Mouse (Mus musculus) neural tube, postnatal 0 days (tissue): ENCODE measurements around the gene Krtap9-5. TPM values are rescaled to one million over a fixed set of nuclear protein-coding genes. Genes with fewer than 3 reads are reported as not detected.

Experiments used
- polyA plus RNA-seq: library from polyadenylated mRNA; unstranded; fragments of >200 nt; fragmentation: Nextera tagmentation; extraction: Ambion mirVana; gene quantifications from 2 replicates; pipeline ENCODE4 v1.2.1, GENCODE M21; 2015

Krtap9-5 gene
- not detected in 2 replicates for polyA plus RNA-seq

DNA sequence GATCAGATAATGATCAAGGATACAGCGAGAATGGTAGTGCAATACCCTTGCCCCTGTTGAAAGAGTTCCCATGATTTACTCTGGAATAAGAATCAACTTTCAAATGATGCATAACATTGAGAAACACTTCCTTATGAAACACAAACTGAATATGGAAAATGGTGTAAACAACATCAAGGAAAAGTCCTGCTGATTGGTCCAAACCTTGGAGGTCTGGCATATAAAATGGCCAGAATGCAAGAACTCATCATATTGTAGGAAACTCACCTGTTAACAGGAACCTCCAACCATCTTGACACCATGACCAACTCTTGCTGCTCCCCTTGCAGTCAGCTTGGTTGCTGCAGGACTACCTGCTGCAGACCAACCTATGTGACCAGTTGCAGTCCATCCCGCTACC is at the start of gene Krtap9-5:
Gene Krtap9-5 (plus strand): TSS at position 301 of the 400 bp plus-strand sequence.

DNA sequence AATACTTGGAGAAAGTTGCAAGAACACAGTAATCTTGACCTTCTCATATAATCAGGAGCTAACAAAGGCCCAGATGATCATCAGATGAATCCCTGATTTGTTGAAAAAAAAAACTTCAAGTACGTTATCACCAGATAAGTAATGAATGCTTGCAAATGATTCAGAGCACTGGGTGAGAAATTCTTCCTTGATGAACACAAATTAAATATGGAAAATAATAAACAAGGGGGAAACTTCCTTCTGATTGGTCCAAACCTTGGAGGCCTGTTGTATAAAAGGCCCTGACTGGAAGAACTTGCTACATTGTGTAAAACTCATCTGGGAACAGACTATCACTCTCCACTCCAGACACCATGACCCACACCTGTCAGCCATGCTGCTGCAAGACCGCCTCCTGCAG is 40.7 kb upstream of the Krtap9-5 start, which contains the start of gene Krtap31-1:
Gene Krtap31-1 (plus strand): TSS at position 301 of the 400 bp plus-strand sequence.

DNA sequence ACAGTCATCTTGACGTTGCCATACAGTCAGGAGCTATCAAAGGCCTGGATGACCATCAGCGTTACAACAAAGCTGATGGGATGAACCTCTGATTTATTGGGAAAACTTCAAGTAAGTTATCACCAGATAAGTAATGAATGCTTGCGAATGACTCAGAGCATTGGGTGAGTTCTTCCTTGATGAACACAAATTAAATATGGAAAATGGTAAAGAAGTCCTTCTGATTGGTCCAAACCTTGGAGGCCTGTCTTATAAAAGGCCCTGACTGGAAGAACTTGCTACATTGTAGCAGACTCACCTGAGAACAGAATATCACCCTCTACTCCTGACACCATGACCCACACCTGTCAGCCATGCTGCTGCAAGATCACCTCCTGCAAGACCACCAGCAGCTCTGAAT is 33.8 kb upstream of the Krtap9-5 start, which contains the start of gene Gm11565:
Gene Gm11565 (plus strand): TSS at position 301 of the 400 bp plus-strand sequence.

DNA sequence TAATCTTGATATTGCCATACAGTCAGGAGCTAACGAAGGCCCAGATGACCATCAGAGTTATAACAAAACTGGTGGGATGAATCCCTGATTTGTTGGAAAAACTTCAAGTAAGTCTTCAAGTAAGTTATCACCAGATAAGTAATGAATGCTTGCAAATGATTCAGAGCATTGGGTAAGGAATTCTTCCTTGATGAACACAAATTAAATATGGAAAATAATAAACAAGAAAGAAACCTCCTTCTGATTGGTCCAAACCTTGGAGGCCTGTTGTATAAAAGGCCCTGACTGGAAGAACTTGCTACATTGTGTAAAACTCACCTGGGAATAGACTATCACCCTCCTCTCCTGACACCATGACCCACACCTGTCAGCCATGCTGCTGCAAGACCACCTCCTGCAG is 12.3 kb upstream of the Krtap9-5 start, which contains the start of gene Krtap31-2:
Gene Krtap31-2 (plus strand): TSS at position 301 of the 400 bp plus-strand sequence.

DNA sequence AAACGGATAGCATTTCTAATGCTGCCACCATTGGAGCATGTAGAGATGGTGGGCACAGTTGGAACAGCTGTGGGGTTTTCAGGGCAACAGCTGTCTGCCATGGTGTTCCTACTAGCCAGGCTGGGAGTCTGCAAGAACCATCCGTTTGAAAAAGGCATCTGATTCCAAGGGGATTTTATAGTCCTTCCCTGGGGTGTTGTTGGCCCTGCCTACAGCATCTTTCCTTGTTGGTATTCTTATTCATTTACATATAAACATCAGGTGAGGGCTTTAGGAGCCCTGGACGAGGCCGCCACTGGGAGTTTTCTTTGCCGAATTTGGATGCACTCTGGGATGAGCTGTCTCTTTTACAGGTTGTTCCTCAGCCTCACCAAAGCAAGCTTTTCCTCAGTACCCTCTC is 30.7 kb downstream of the Krtap9-5 start, which contains the start of gene Krtap29-1:
Gene Krtap29-1 (minus strand): TSS at position 101 of the 400 bp plus-strand sequence.

DNA sequence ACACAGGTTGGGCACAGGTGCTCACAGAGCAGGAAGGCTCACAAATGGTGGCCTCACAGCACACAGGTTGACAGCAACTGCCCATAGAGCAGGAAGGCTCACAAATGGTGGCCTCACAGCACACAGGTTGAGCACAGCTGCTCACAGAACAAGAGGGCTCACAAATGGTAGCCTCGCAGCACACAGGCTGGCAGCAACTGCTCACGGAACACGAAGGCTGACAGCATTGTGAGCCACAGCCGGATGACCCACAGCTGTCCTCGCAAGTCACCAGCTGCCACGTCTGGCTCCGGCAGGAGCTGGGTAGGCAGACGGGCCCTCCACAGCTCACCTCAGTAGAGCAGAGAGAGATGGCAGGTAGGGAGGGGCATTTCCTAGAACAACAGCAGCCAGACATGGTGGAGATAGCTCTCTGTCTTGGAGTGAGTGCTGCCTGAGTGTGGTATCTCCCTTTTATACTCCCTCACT is 37.9 kb downstream of the Krtap9-5 start, which contains the start of gene Krtap16-1:
Gene Krtap16-1 (minus strand): TSS at position 418 of the 468 bp plus-strand sequence.

DNA sequence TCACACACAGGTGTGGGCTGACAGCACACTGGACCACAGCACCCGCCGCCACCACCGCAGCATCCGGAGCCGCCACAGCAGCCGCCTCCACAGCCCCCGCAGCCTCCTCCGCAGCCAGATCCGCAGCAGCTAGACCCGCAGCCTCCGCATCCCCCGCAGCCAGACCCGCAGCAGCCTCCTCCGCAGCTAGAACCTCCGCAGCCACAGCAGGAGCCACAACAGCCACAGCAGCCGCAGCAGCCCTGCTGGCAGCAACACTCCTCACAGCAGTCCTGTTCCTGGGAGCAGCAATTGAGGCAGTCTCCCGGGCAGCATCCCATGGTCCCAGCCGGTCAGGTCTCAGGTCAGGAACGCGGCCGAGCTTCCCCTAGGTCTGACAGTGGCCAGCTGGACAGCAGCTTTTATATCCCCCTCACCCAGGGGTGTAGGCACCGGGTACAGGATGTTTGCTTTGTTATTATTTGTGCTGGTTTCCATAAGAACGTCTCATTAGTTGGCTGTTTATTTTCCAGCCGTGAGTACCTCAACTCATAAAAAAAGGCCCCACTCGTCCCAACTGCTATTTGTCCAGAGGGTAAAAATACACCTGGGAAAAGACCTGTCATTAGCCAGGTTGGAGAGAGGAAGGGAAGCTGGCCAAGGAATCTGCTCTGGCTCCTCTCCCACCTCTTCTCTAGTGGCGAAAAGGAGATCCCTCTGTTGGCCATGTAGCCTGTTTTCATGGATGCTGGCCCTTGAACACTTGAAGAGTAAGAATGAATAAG is 45.5 kb downstream of the Krtap9-5 start, which contains the start of gene Krtap17-1:
Gene Krtap17-1 (minus strand): TSS at position 375 of the 764 bp plus-strand sequence.

Other genes starting within 250 kb of the Krtap9-5 start
- not detected in 2 replicates for gene Gm14180, start 214.2 kb upstream of the Krtap9-5 start, polyA plus RNA-seq
- gene Gm11595, start 175.6 kb upstream of the Krtap9-5 start, polyA plus RNA-seq = not detected in 2 replicates
- not detected in 2 replicates for gene Krtap4-8, start 167.8 kb upstream of the Krtap9-5 start, polyA plus RNA-seq
- gene Krtap4-9, start 163.3 kb upstream of the Krtap9-5 start, polyA plus RNA-seq = not detected in 2 replicates
- gene Gm11596, start 155.0 kb upstream of the Krtap9-5 start, polyA plus RNA-seq = not detected in 2 replicates
- gene Gm11569, start 149.5 kb upstream of the Krtap9-5 start, polyA plus RNA-seq = not detected in 2 replicates
- gene Gm11554, start 144.0 kb upstream of the Krtap9-5 start, polyA plus RNA-seq = not detected in 2 replicates
- gene Krtap4-13, start 138.6 kb upstream of the Krtap9-5 start, polyA plus RNA-seq = not detected in 2 replicates
- gene Gm11564, start 132.8 kb upstream of the Krtap9-5 start, polyA plus RNA-seq = not detected in 2 replicates
- gene 2300003K06Rik, start 110.4 kb upstream of the Krtap9-5 start, polyA plus RNA-seq = not detected in 2 replicates
- gene Krtap4-16, start 96.9 kb upstream of the Krtap9-5 start, polyA plus RNA-seq = not detected in 2 replicates
- gene Gm11568, start 90.6 kb upstream of the Krtap9-5 start, polyA plus RNA-seq = not detected in 2 replicates
- gene Gm11559, start 84.0 kb upstream of the Krtap9-5 start, polyA plus RNA-seq = not detected in 2 replicates
- gene Krtap9-1, start 75.1 kb upstream of the Krtap9-5 start, polyA plus RNA-seq = not detected in 2 replicates
- not detected in 2 replicates for gene Gm11567, start 69.3 kb upstream of the Krtap9-5 start, polyA plus RNA-seq
- not detected in 2 replicates for gene Krtap31-1, start 40.6 kb upstream of the Krtap9-5 start, polyA plus RNA-seq
- gene Gm11565, start 33.7 kb upstream of the Krtap9-5 start, polyA plus RNA-seq = not detected in 2 replicates
- not detected in 2 replicates for gene Krtap31-2, start 12.2 kb upstream of the Krtap9-5 start, polyA plus RNA-seq
- not detected in 2 replicates for gene Krtap29-1, start 30.6 kb downstream of the Krtap9-5 start, polyA plus RNA-seq
- gene Krtap16-1, start 38.1 kb downstream of the Krtap9-5 start, polyA plus RNA-seq = 0.15 TPM in 2 replicates
- gene Krtap17-1, start 45.5 kb downstream of the Krtap9-5 start, polyA plus RNA-seq = 3.1 and 3.3 TPM in 2 replicates
- gene Krt33a, start 67.7 kb downstream of the Krtap9-5 start, polyA plus RNA-seq = not detected in 2 replicates
- gene Krt33b, start 81.4 kb downstream of the Krtap9-5 start, polyA plus RNA-seq = 0.14 and 0.22 TPM in 2 replicates
- 0.09 TPM in 1 of 2 replicates, not detected in the other for gene Krt34, start 93.1 kb downstream of the Krtap9-5 start, polyA plus RNA-seq
- not detected in 2 replicates for gene Krt31, start 102.1 kb downstream of the Krtap9-5 start, polyA plus RNA-seq
- not detected in 2 replicates for gene Krt32, start 139.8 kb downstream of the Krtap9-5 start, polyA plus RNA-seq
- 0.19 and 0.25 TPM in 2 replicates for gene Krt35, start 147.8 kb downstream of the Krtap9-5 start, polyA plus RNA-seq
- gene Krt36, start 157.2 kb downstream of the Krtap9-5 start, polyA plus RNA-seq = 0.09 TPM in 1 of 2 replicates, not detected in the other
- 0.18 and 0.27 TPM in 2 replicates for gene Krt13, start 173.1 kb downstream of the Krtap9-5 start, polyA plus RNA-seq
- gene Krt15, start 187.5 kb downstream of the Krtap9-5 start, polyA plus RNA-seq = 0.13 and 0.25 TPM in 2 replicates
- gene Krt19, start 200.2 kb downstream of the Krtap9-5 start, polyA plus RNA-seq = 5.0 and 6.1 TPM in 2 replicates
- 0.09 and 0.15 TPM in 2 replicates for gene Krt9, start 244.8 kb downstream of the Krtap9-5 start, polyA plus RNA-seq